Mouse (Mus musculus) CD4-positive helper T cell, adult 2 months (primary cell): ENCODE measurements at regions not wholly inside any gene's neighbourhood (a gene's known extent, or its start where the extent isn't known, plus 50 kb on each side); places are given as distances from the start of the nearest gene placed in this dataset.
"Not testable (repeated sequence)": the region's sequence is repeated elsewhere in the genome, so short reads cannot be mapped to it uniquely, and the experiment has no call there.

Experiments used
- DNase-seq: peaks from one replicate; pipeline ENCODE4 v3.0.0-alpha.2; 2012; ENCODE audit warnings: low read depth, missing footprints, low spot score

GRCm38 (mm10) chr1:161728546-161729206, 59.6 kb downstream of the Fasl start:
- DNase-seq: no peak

GRCm38 (mm10) chr1:161727357-161727756, 60.9 kb downstream of the Fasl start:
- DNase-seq: not testable (repeated sequence)

GRCm38 (mm10) chr1:161726098-161726497, 62.2 kb downstream of the Fasl start:
- not testable (repeated sequence) for DNase-seq

- no peak for DNase-seq
Measured at GRCm38 (mm10) chr1:161719876-161720275, 68.4 kb downstream of the Fasl start.

GRCm38 (mm10) chr1:161718254-161718653, 70.0 kb downstream of the Fasl start:
- DNase-seq: no peak

- DNase-seq: peak; percentile 88
Measured at GRCm38 (mm10) chr1:161712918-161713317, 75.4 kb downstream of the Fasl start.

- no peak for DNase-seq
Measured at GRCm38 (mm10) chr1:161712283-161712682, 76.0 kb downstream of the Fasl start.

GRCm38 (mm10) chr1:161707049-161707448, 81.2 kb downstream of the Fasl start:
- peak; percentile 45 for DNase-seq

GRCm38 (mm10) chr1:161704961-161705360, 83.3 kb downstream of the Fasl start:
- peak; percentile 47 for DNase-seq

GRCm38 (mm10) chr1:161704527-161704926, 83.8 kb downstream of the Fasl start:
- DNase-seq: peak; percentile 71

- DNase-seq: no peak
Measured at GRCm38 (mm10) chr1:161695886-161696285, 92.4 kb downstream of the Fasl start.

- DNase-seq: no peak
Measured at GRCm38 (mm10) chr1:161693768-161694160, 94.5 kb downstream of the Fasl start.

GRCm38 (mm10) chr1:161692836-161693767, 95.2 kb downstream of the Fasl start:
- peak; percentile 26 for DNase-seq

- no peak for DNase-seq
Measured at GRCm38 (mm10) chr1:161688946-161689345, 99.3 kb downstream of the Fasl start.

GRCm38 (mm10) chr1:161687548-161687947, 100.7 kb downstream of the Fasl start:
- DNase-seq: peak; percentile 58

- DNase-seq: no peak
Measured at GRCm38 (mm10) chr1:161680558-161680957, 107.7 kb downstream of the Fasl start.

- DNase-seq: peak; percentile 93
Measured at GRCm38 (mm10) chr1:161670937-161671336, 117.4 kb downstream of the Fasl start.

GRCm38 (mm10) chr1:161664321-161664720, 124.0 kb downstream of the Fasl start:
- DNase-seq: no peak

- no peak for DNase-seq
Measured at GRCm38 (mm10) chr1:161663351-161663750, 124.9 kb downstream of the Fasl start.

- DNase-seq: no peak
Measured at GRCm38 (mm10) chr1:161662241-161662640, 126.1 kb downstream of the Fasl start.

GRCm38 (mm10) chr1:161657511-161657910, 130.8 kb downstream of the Fasl start:
- DNase-seq: no peak

- DNase-seq: no peak
Measured at GRCm38 (mm10) chr1:161649387-161649786, 138.9 kb downstream of the Fasl start.

GRCm38 (mm10) chr1:161632098-161632497, 137.6 kb downstream of the Tnfsf18 start:
- DNase-seq: no peak
